Mouse (Mus musculus) Patski (cell line): ENCODE measurements around the gene Cpsf2. TPM values are rescaled to one million over a fixed set of nuclear protein-coding genes. Genes with fewer than 3 reads are reported as not detected.

ENCODE experiments used
- ATAC-seq: fragments of 100-300 bp; one replicate; pipeline ENCODE4 v1.8.0; 2021
- CTCF ChIA-PET: fragments of 350-600 bp; sonication (Branson Sonifier 250); formaldehyde crosslinking; loops from one replicate; lab custom pipeline; 2022; ENCODE audit warnings: inconsistent platforms; lab: Charles Lee
- POLR2A ChIA-PET: fragments of 350-600 bp; sonication (Branson Sonifier 250); formaldehyde crosslinking; loops from one replicate; lab custom pipeline; 2022; ENCODE audit warnings: antibody characterized with exemption, inconsistent platforms; lab: Charles Lee
- DNase-seq: peaks from one replicate; pipeline ENCODE4 v3.0.0-alpha.2; 2011; ENCODE audit warnings: low read depth, low spot score
- H3K27me3 ChIP-seq: fragments of 371-371 bp; one replicate; pipeline ENCODE4 v1.5.1; 2021
- CTCF ChIP-seq: fragments of 100-300 bp; IDR thresholded peaks from one replicate; pipeline ENCODE4 v1.5.1; 2021
- in situ Hi-C: fragments of 300-500 bp; cut with MboI; formaldehyde crosslinking; loops from 3 replicates; pipeline ENCODE4 v1.11.1; 2018; ENCODE audit warnings: low pct_unique_long_range_greater_than_20kb, mixed read lengths
- polyA plus RNA-seq: library from polyadenylated mRNA; unstranded; gene quantifications from one replicate; pipeline ENCODE4 v1.2.3, GENCODE M21; 2021

Gene Cpsf2
- polyA plus RNA-seq, 1 experiment from 2014 or later = 31.0 TPM

- TF ChIP-seq CTCF = no peak
- ChIA-PET POLR2A (no interaction called here), CTCF (no interaction called here)
- peaks cover 30% of the 10 kb centered on the region for H3K27me3 ChIP-seq
- in situ Hi-C loops = no loop called here
- ATAC-seq (no peak), DNase-seq (no peak)
Measured at GRCm38 (mm10) chr12:102043840-102044239, 68.1 kb downstream of the Cpsf2 start.

- CTCF ChIA-PET = no interaction called here
- in situ Hi-C loops = no loop called here
- no peak for TF ChIP-seq CTCF
- H3K27me3 ChIP-seq = peaks cover 34% of the 10 kb centered on the region
- DNase-seq = no peak
- ATAC-seq = no peak
- POLR2A ChIA-PET = no interaction called here
Measured at GRCm38 (mm10) chr12:102054155-102054554, 78.4 kb downstream of the Cpsf2 start.

GRCm38 (mm10) chr12:102055758-102056157, 80.0 kb downstream of the Cpsf2 start:
- no peak for DNase-seq
- ATAC-seq = no peak
- H3K27me3 ChIP-seq = peaks cover 22% of the 10 kb centered on the region
- in situ Hi-C loops = no loop called here
- POLR2A ChIA-PET = no interaction called here
- TF ChIP-seq CTCF = no peak
- CTCF ChIA-PET = no interaction called here

Other genes starting within 250 kb of the Cpsf2 start
- 2.3 TPM for gene Fbln5, start 156.9 kb upstream of the Cpsf2 start, polyA plus RNA-seq
- gene Trip11, start 62.7 kb upstream of the Cpsf2 start, polyA plus RNA-seq = 17.7 TPM
- 16.1 TPM for gene Atxn3, start 17.7 kb upstream of the Cpsf2 start, polyA plus RNA-seq
- gene Slc24a4, start 152.7 kb downstream of the Cpsf2 start, polyA plus RNA-seq = not detected